Mouse (Mus musculus) spleen, adult 2 months (tissue): ENCODE results near the gene Snx29.

Source experiments
- CTCF ChIP-seq: fragments of 200-500 bp; IDR thresholded peaks from 2 replicates; pipeline ENCODE4 v1.5.1; 2011; ENCODE audit warnings: mild to moderate bottlenecking, inconsistent platforms; ENCODE audit not compliant: insufficient read depth, insufficient read length, insufficient replicate concordance; ENCODE audit errors: extremely low read depth
- POLR2A ChIP-seq: fragments of 200-500 bp; IDR thresholded peaks from 2 replicates; pipeline ENCODE4 v1.6.1; 2011; ENCODE audit warnings: low read depth, low read length, inconsistent platforms

DNA sequence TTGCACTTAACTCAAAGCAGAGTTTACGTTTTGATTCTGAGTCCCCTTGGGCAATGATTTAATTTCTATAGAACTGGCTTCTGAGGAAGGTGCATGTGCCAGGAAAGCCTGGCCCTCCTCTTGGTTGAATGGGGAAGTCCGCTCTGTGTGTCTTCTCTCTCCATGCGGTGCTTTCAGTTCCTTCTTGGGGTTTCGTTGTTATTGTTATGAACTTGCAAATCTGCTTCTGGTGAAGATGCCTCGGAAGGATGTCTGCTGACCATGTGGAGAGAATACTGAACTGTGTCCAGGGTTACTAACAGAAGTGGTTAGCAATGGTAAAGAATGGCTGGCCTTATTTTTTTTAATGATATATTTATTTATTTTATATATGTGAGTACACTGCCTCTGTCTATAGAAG, 63.1 kb downstream of the Snx29 start:
- TF ChIP-seq CTCF (no peak), POLR2A (no peak)
